Mouse (Mus musculus) ovary, postnatal 14 days (tissue): Measurements from ENCODE around the gene Sdha.
A peak's percentile ranks its signal among the peaks of the same experiment; 100 is the strongest.

Experiments used
- DNase-seq: peaks from one replicate; pipeline ENCODE4 v3.0.0; 2022; ENCODE audit warnings: low spot score

Sdha gene

GRCm38 (mm10) chr13:74349566-74350434 lies at the start of gene Sdha, which contains the start of gene Ccdc127:
Gene Sdha, minus strand, starts transcription at chr13:74350280.
Gene Ccdc127, plus strand, starts transcription at chr13:74350309.
- peak; percentile 94 for DNase-seq

- DNase-seq: no peak
Observed at GRCm38 (mm10) chr13:74399298-74399839, 49.3 kb upstream of the Sdha start, which contains the start of gene Ftl1-ps1. Gene Ftl1-ps1, plus strand, starts transcription at chr13:74399694.

GRCm38 (mm10) chr13:74391156-74391555 lies 41.1 kb upstream of the Sdha start:
- DNase-seq: no peak

GRCm38 (mm10) chr13:74390371-74390990 lies 40.4 kb upstream of the Sdha start, which contains the start of gene Zfp72:
Gene Zfp72, minus strand, starts transcription at chr13:74390836.
- peak; percentile 64 for DNase-seq

- no peak for DNase-seq
Observed at GRCm38 (mm10) chr13:74389730-74390129, 39.6 kb upstream of the Sdha start.

- DNase-seq: no peak
Observed at GRCm38 (mm10) chr13:74382289-74382688, 32.2 kb upstream of the Sdha start.

GRCm38 (mm10) chr13:74381533-74382276 lies 31.6 kb upstream of the Sdha start:
- DNase-seq: no peak

- DNase-seq: no peak
Observed at GRCm38 (mm10) chr13:74363859-74364235, 13.8 kb upstream of the Sdha start, which contains the start of gene Lrrc14b. Gene Lrrc14b, minus strand, starts transcription at chr13:74364005.

GRCm38 (mm10) chr13:74363176-74363858 lies 13.2 kb upstream of the Sdha start:
- DNase-seq: no peak

- no peak for DNase-seq
Observed at GRCm38 (mm10) chr13:74362218-74362617, 12.1 kb upstream of the Sdha start.

- DNase-seq: no peak
Observed at GRCm38 (mm10) chr13:74356491-74356890, 6.4 kb upstream of the Sdha start.

GRCm38 (mm10) chr13:74350435-74350906 lies 391 bp upstream of the Sdha start:
- DNase-seq: no peak

GRCm38 (mm10) chr13:74341036-74341435 lies 9.0 kb downstream of the Sdha start:
- DNase-seq: no peak

- DNase-seq: no peak
Observed at GRCm38 (mm10) chr13:74329321-74329720, 20.8 kb downstream of the Sdha start.

- peak; percentile 84 for DNase-seq
Observed at GRCm38 (mm10) chr13:74317170-74317849, 32.8 kb downstream of the Sdha start, which contains the start of gene Pdcd6. Gene Pdcd6, minus strand, starts transcription at chr13:74317580.

GRCm38 (mm10) chr13:74316789-74317169 lies 33.3 kb downstream of the Sdha start:
- DNase-seq: no peak

- DNase-seq: no peak
Observed at GRCm38 (mm10) chr13:74316386-74316785, 33.7 kb downstream of the Sdha start.

GRCm38 (mm10) chr13:74314616-74315015 lies 35.5 kb downstream of the Sdha start:
- no peak for DNase-seq

GRCm38 (mm10) chr13:74305780-74306179 lies 44.3 kb downstream of the Sdha start:
- DNase-seq: no peak

GRCm38 (mm10) chr13:74305380-74305779 lies 44.7 kb downstream of the Sdha start:
- no peak for DNase-seq
